Mouse (Mus musculus) embryonic fibroblast, embryonic 13.5 days (primary cell): ENCODE data around the gene Rasgrp3.

Experiments
- CTCF ChIP-seq: IDR thresholded peaks from 2 replicates; pipeline ENCODE4 v1.5.1; 2011; ENCODE audit warnings: mild to moderate bottlenecking, control low read depth, low read length, moderate library complexity, borderline replicate concordance; ENCODE audit not compliant: insufficient read depth
- POLR2A ChIP-seq: IDR thresholded peaks from 2 replicates; pipeline ENCODE4 v1.6.1; 2011; ENCODE audit warnings: low read depth, mild to moderate bottlenecking, control low read depth, low read length, moderate library complexity

DNA sequence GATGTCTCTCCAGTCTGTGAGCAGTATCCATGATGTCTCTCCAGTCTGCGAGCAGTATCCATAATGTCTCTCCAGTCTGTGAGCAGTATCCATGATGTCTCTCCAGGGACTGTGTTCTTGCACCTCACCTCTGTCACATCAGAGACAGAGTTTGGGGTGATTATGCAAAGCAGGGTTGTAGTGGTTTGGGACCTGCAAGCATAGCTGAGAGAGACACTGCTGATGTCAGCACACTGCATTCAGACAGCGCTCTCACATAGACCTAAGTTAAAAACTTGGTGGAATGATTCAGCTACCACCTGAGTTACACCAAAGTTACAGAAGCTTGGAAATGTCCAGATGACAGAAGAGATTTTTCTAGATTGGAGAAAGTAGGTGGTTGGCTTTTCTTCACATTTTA is 44.0 kb downstream of the Rasgrp3 start:
- TF ChIP-seq POLR2A (no peak), CTCF (no peak)
